Mouse (Mus musculus): ENCODE results near the gene Prdm16. TPM values are rescaled to one million over a fixed set of nuclear protein-coding genes. Genes with fewer than 3 reads are reported as not detected.

Prdm16 gene
- total and polyA plus RNA-seq, 3 experiments = not detected

GRCm38 (mm10) chr4:154539703-154540102 is 97.0 kb downstream of the Prdm16 start:
- in situ Hi-C loops (cut with MboI; ENCODE audit: low pct_ligation_motif_present, low pct_unique_long_range_greater_than_20kb, low sequenced_read_pairs) = no loop called here
- Histone ChIP-seq H3K9ac (ENCODE audit: insufficient read depth, low read depth) (no peak overlapping the region), H3K79me2 (replicated peaks; ENCODE audit: control insufficient read depth, extremely low read depth, insufficient read depth, poor library complexity, severe bottlenecking) (no peaks in the 10 kb centered on the region), H3K36me3 (replicated peaks in 1 of 2; ENCODE audit: control insufficient read depth in 1 of 2, insufficient read depth in 1 of 2, low read length in 1 of 2) (no peaks in the 10 kb centered on the region), H3K4me1 (ENCODE audit: control insufficient read depth in 1 of 2, insufficient read depth in 2 of 2) (no peaks in the 10 kb centered on the region), H3K4me2 (ENCODE audit: insufficient read depth, low read depth, poor library complexity, severe bottlenecking) (no peak overlapping the region), H3K9me3 (replicated peaks; ENCODE audit: low read length) (peaks cover 90% of the 10 kb centered on the region), H3K4me3 (replicated peaks in 1 of 3; ENCODE audit: low read depth in 2 of 3, low read length in 2 of 3, poor library complexity in 1 of 3) (no peak overlapping the region), H3K27me3 (replicated peaks) (no peaks in the 10 kb centered on the region), H3K27ac (ENCODE audit: insufficient read depth, low read depth) (no peak overlapping the region)
- DNase-seq (ENCODE audit: extremely low read depth) = no peak
- dilution Hi-C loops (cut with MboI; ENCODE audit: extremely low pct_ligation_motif_present, extremely low pct_unique_long_range_greater_than_20kb, low sequenced_read_pairs) = no loop called here
- TF ChIP-seq JUN (IDR thresholded peaks at IDR 0.05; ENCODE audit: insufficient read depth, low read depth, low read length) (no peak), BHLHE40 (IDR thresholded peaks at IDR 0.05; ENCODE audit: low read depth, low read length) (no peak), SMC3 (IDR thresholded peaks at IDR 0.05; ENCODE audit: low read depth, low read length) (no peak), ZKSCAN1 (IDR thresholded peaks at IDR 0.05; ENCODE audit: borderline replicate concordance, low read depth, low read length) (no peak), NRF1 (IDR thresholded peaks at IDR 0.05; ENCODE audit: low read depth, low read length) (no peak), POLR2AphosphoS2 (IDR thresholded peaks at IDR 0.05; ENCODE audit: low read depth, low read length) (no peak), USF2 (conservative IDR thresholded peaks at IDR 0.05; ENCODE audit: low read depth, low read length) (no peak), ZNF384 (IDR thresholded peaks at IDR 0.05; ENCODE audit: low read depth, low read length) (no peak), HCFC1 (IDR thresholded peaks at IDR 0.05; ENCODE audit: low read depth, low read length) (no peak), JUND (conservative IDR thresholded peaks at IDR 0.05; ENCODE audit: low read depth, low read length) (no peak), CTCF (conservative IDR thresholded peaks at IDR 0.05 in 1 of 2, IDR thresholded peaks at IDR 0.05 in 1 of 2; ENCODE audit: low read depth in 2 of 2, low read length in 2 of 2) (no peak), SIN3A (IDR thresholded peaks at IDR 0.05; ENCODE audit: low read length) (no peak), GABPA (IDR thresholded peaks at IDR 0.05; ENCODE audit: insufficient replicate concordance, low read depth, low read length) (no peak), MXI1 (IDR thresholded peaks at IDR 0.05; ENCODE audit: low read depth, low read length) (no peak), MYC (IDR thresholded peaks at IDR 0.05; ENCODE audit: low read depth, low read length) (no peak), POLR2A (IDR thresholded peaks at IDR 0.05; ENCODE audit: low read depth, low read length) (no peak), IRF4 (IDR thresholded peaks at IDR 0.05; ENCODE audit: low read depth, low read length) (no peak), MEF2A (IDR thresholded peaks at IDR 0.05; ENCODE audit: borderline replicate concordance, low read depth, low read length) (no peak)

- H3K9me3 ChIP-seq (replicated peaks; ENCODE audit: low read length) = peaks cover 91% of the 10 kb centered on the region
- no peak overlapping the region for H3K27ac ChIP-seq (ENCODE audit: insufficient read depth, low read depth)
- no peaks in the 10 kb centered on the region for H3K4me1 ChIP-seq (ENCODE audit: control insufficient read depth in 1 of 2, insufficient read depth in 2 of 2)
- no peak overlapping the region for H3K4me3 ChIP-seq (replicated peaks in 1 of 3; ENCODE audit: low read depth in 2 of 3, low read length in 2 of 3, poor library complexity in 1 of 3)
- in situ Hi-C loops (cut with MboI; ENCODE audit: low pct_ligation_motif_present, low pct_unique_long_range_greater_than_20kb, low sequenced_read_pairs) = no loop called here
- TF ChIP-seq TBP (conservative IDR thresholded peaks at IDR 0.05; ENCODE audit: low read depth, low read length) (no peak), NRF1 (IDR thresholded peaks at IDR 0.05; ENCODE audit: low read depth, low read length) (no peak), USF1 (IDR thresholded peaks at IDR 0.05; ENCODE audit: low read depth, low read length) (no peak)
- H3K4me2 ChIP-seq (ENCODE audit: insufficient read depth, low read depth, poor library complexity, severe bottlenecking) = no peak overlapping the region
- no peak overlapping the region for H3K9ac ChIP-seq (ENCODE audit: insufficient read depth, low read depth)
- H3K79me2 ChIP-seq (replicated peaks; ENCODE audit: control insufficient read depth, extremely low read depth, insufficient read depth, poor library complexity, severe bottlenecking) = no peaks in the 10 kb centered on the region
- no peak for DNase-seq (ENCODE audit: extremely low read depth)
- dilution Hi-C loops (cut with MboI; ENCODE audit: extremely low pct_ligation_motif_present, extremely low pct_unique_long_range_greater_than_20kb, low sequenced_read_pairs) = no loop called here
- H3K27me3 ChIP-seq (replicated peaks) = no peaks in the 10 kb centered on the region
- no peaks in the 10 kb centered on the region for H3K36me3 ChIP-seq (replicated peaks in 1 of 2; ENCODE audit: control insufficient read depth in 1 of 2, insufficient read depth in 1 of 2, low read length in 1 of 2)
Observed at GRCm38 (mm10) chr4:154538727-154539126, 97.9 kb downstream of the Prdm16 start.
